Mouse (Mus musculus) layer of hippocampus, postnatal 10 days (tissue): ENCODE measurements at regions not wholly inside any gene's neighbourhood (a gene's known extent, or its start where the extent isn't known, plus 50 kb on each side); places are given as distances from the start of the nearest gene placed in this dataset.

Experiments
- DNase-seq, 2 experiments: peaks; one replicate each; pipeline ENCODE4 v3.0.0; 2021; ENCODE audit warnings: low spot score in 2 of 2

DNA sequence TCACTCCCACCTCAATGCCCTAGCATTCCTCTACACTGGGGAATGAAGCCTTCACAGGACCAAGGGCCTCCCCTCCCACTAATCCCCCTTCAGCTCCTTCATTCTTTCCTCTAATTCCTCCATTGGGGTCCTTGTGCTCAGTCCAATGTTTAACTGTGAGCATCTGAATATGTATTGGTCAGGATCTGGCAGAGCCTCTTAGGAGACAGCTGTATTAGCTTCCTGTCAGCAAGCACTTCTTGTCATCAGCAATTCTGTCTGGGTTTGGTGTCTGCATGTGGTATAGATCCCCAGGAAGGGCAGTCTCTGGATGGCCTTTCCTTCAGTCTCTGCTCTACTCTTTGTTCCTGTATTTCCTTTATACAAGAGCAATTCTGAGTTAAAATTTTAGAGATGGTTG, 426.8 kb upstream of the 2610001J05Rik start:
- no peak for DNase-seq

DNA sequence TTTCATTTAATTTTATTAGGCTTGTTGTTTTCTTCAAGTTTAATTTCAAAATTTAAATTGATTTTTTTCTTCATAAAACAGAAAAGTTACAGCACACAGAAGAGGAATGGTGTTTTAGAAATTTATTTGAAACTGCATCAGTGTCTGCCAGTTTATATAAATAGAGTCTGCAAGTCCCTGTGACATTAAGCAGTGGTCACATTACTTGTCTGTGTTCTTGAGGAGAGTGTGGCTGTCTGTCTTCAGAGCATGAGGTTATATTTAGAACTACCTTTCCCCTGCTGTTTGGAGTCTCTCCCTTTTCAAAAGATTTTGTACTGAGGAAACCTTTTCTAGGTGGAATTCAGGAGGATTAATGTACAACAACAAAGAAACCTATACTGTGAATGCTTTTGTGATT, 426.1 kb upstream of the 2610001J05Rik start:
- DNase-seq = no peak

- no peak for DNase-seq
Measured at GRCm38 (mm10) chr6:14290843-14291242, 419.5 kb upstream of the 2610001J05Rik start.

DNA sequence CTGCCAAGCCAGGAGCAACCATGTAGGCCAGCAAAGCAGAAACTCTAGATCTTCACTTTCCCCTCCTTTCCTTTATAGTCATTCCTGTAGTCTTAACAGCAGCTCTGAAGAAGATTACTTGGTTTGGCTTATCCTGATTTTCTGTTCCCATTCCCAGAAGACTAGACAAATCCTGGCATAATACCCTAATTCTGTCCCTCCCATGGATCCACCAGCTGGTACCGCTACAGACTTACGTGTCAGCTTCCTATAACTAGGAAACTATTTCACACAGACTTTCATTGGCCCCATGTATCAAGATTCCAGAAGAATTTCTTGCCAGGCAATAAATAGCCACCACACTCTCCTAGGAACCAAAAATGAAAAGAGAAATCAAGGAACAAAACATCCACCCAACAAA, 410.2 kb upstream of the 2610001J05Rik start:
- DNase-seq = no peak

DNA sequence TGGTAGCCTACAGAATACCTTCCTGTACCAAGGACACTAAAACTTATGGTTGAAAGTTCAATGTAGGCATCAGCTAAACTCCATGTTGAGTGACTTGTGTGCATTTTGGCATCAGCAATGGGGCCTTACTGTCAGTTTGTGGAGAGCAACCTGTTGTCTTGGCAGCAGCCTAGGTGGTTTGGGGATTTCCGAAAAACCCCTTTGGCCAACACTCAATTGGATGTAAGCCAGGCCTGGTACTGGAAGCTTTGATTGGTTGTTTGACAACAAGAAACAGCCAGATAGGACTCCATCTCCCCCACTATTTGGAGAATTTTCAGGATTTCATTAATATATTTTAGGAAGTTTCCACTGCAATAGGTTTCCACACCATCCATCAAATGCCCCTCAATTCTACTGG, 390.6 kb upstream of the 2610001J05Rik start:
- peak in 1 of 2 experiments; percentile 14 for DNase-seq

DNA sequence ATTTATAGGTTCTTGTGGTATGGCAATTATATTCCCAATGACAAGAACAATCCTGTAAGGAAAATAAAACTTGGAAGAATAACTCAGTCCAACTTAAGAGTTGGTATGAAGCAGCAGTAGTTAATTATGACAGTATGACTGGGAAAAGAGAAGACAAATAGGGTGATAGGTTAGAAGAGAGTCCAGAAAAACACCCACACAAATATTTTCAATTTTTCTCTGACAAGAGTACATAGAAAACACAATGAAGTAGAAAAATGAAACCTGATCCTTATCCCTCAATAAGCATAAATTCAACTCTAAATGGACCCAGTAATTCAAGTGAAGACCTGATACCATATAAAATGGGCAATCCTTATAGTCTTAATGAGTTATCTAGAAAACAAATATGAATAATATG, 369.0 kb upstream of the 2610001J05Rik start:
- DNase-seq = no peak

DNA sequence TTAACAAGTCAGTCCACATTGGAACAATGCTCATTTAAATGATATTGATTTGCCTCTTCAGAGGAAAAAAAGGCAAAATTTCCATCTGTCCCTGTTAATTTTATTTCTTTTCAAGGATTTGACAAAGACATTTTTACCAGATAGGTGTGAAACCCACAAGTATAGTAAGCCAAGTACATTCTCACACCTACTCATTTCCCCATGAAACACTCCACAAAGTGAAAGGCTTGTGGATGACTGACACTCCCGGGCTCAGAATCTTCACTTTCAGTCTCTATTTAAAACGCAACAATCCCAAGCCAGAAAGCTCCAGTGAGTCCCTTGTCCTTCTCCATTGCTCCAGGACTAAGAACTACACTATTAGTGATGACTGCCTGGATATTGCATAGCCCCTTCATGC, 367.8 kb upstream of the 2610001J05Rik start:
- DNase-seq = no peak

DNA sequence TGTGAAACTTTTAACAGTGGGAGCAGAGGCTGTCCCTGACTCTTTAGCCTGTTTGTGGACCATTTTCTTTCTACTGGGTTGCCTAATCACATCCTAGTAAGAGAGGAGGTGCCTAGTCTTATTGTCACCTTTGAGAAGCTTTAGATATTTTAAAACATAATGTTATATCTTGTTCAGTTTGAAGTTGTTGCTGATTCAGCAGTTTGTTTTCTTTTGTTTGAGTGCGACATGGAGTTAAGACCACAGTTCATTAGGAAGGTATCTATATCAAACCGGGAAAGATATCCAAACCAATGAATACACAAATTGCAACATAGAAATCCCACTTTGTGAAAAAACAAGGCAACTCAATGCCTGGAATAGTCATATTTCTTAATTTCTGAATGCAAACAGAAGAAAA, 359.5 kb upstream of the 2610001J05Rik start:
- DNase-seq = no peak

DNA sequence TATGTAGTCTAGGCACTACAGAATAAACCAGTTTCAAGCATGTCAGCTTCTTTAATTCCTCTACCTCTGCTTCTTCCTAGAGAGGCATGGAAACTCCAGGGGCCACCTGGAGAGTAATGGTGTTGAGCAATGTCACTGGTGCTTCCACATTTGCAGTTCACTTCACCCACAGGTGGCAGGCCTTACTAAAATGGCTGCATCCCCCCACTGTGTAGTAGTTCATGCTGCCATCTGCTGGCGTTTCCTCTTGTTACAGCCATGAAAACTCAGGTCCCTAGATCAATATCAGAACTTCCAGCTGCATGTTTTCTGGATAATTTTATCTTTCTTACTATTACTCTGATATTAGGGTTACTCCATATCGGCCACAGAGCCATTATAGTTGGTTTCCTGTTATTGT, 336.2 kb upstream of the 2610001J05Rik start:
- peak; percentile 56 to 62 for DNase-seq

DNA sequence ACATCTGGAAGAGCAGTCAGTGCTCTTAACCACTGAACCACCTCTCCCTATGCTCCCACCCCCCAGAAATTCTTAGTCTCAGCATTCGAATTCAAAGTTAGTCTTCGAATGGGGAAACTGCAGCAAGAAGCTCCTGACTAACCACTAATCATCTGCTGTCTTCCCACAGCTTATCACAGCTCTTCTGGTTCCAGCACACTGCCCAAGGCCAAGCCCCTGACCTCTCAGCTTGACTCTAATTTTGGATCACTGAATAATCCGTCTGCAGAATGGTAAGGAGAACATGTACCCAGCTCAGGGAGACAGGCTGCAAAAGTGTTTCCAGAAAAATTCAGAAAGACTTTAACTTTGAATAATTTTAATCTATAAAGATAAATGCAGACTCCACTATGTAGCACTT, 325.8 kb upstream of the 2610001J05Rik start:
- no peak for DNase-seq

DNA sequence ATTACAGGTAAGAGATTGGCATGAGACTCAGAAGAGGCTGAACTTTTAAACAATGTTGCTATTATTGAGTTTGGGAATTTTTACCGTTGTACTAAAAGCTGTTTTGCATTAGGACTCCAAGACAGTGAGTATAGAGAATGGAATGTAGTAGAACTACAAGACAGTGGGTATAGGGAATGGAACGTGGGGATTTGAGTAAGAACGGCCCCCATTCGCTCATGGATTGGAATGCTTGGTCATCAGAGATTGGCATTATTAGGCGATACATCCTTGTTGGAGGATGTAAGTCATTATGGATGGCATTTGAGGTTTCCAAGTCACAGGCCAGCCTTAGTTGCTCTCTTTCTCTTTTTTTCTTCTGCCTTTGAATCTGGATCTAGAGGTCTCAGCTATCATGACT, 324.0 kb upstream of the 2610001J05Rik start:
- no peak for DNase-seq

DNA sequence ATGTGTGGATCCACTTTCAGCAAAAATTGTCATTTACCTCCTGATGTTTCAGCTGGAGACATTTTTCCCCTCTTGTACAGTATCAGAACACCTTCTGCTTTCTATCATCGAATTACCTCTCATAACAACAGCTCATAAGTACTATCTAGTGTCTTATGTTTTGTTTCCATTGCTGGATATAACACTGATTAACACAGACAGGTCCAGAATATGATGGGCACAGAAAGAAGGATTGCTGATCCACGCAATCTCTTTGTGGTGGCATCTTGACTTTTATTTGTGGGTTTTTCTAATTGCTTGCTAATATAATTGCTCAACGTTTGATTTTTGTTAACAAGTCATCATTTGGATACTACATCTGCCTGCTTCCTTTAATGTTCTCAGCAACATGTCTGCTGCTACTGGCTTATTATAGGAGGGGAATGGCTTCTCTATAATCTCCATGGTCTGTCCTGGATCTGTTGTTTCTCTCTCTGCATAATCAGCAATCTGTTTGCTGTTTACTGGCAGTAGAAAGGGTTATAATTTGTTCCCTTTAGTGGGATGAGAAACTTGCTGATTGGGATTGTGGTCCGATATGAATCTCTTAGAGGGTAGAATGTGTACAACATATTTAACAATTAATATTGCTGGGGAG, 320.2 kb upstream of the 2610001J05Rik start:
- no peak for DNase-seq

- DNase-seq = no peak
Measured at GRCm38 (mm10) chr6:14185921-14186420, 314.7 kb upstream of the 2610001J05Rik start.

DNA sequence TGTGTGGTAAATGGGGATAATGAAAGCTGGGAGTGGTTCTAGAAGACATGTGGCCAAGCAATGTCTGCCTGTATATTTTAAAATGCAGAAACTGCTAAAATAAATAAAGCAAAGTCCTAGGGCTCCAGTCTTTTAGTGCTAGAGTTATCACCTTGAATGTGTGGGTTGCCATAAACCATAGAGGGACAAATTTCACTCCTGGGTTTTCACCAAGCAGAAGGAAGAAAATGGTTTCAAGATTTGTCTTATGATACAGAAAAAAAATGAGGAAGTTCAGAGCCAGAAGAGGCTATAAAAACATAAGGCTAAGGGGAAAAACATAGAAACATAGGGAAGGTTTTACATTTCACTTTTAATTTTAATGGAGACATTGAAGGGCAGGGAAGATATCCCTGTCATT, 276.1 kb upstream of the 2610001J05Rik start:
- no peak for DNase-seq

- DNase-seq = no peak
Measured at GRCm38 (mm10) chr6:14146394-14146793, 275.1 kb upstream of the 2610001J05Rik start.

DNA sequence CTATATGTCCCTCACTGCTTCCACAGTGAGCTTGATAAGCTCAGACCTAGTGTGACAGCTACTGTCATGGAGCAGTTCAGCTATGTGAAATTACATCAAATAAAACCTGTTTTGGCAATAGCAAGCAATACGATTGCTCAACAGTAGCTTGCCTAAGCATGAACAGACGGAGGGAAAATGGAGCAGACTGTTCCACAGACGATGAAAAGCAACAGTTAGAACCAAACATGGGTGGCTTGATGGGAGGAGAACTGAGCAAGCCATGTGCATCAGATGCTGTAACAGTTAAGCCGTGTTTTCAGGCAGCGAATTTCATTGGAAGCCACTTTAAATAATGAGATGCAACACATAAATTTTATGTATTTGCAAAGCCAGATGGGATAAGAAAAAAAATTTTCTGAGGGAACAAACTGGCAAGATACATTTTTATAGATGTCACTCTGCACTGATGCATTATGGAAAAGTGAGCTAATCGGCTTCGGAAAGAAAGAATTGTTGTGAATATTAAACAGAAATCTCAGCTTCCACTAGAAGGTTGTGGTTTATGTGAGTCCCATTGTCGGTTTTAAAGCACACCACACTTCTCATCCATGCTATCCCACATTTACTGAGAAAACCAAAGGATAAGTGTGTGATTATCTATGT, 270.9 kb upstream of the 2610001J05Rik start:
- peak; percentile 35 to 55 for DNase-seq

DNA sequence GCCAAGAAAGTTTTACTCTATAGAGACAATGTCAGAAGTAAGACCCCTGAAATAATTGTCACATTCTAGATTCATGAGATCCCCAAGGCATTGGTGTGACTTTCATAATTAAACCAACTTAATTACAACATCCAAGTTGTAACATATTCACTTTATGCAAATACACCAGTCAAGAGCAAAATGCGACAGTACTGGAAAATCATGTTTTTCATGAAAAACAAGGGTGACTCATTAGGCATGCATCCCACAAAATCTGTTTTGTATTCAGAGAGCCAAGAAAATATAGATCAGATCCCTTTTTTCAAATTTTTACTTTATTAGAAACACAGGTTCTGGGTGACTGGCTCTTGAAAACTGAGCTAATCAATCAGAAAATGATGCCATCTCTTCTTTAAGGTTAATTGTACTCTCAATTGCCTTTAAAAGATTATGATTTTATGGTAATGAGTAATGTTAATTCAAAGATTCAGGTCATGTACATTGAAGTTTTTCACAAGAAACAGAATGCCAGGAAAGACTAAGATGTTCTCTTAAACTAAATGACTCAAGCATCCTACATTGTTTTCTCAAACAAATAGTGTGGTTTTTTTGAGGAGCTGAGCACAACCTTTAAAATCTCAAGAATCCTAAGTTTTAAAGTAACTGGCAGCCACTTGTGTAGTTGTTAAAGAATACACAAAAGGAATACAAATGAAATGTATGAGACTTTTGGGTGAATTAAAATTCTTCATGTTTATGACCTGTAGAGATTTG, 259.2 kb upstream of the 2610001J05Rik start:
- DNase-seq = no peak

GRCm38 (mm10) chr6:14129394-14129793, 258.1 kb upstream of the 2610001J05Rik start:
- no peak for DNase-seq

GRCm38 (mm10) chr6:14122311-14122710, 251.0 kb upstream of the 2610001J05Rik start:
- no peak for DNase-seq

- DNase-seq = no peak
Measured at GRCm38 (mm10) chr6:14121479-14121878, 250.2 kb upstream of the 2610001J05Rik start.

GRCm38 (mm10) chr6:14094907-14095306, 223.6 kb upstream of the 2610001J05Rik start:
- no peak for DNase-seq

GRCm38 (mm10) chr6:14081884-14082283, 210.6 kb upstream of the 2610001J05Rik start:
- DNase-seq = no peak
